Mouse (Mus musculus): Measurements from ENCODE around the gene Acsm1.

DNA sequence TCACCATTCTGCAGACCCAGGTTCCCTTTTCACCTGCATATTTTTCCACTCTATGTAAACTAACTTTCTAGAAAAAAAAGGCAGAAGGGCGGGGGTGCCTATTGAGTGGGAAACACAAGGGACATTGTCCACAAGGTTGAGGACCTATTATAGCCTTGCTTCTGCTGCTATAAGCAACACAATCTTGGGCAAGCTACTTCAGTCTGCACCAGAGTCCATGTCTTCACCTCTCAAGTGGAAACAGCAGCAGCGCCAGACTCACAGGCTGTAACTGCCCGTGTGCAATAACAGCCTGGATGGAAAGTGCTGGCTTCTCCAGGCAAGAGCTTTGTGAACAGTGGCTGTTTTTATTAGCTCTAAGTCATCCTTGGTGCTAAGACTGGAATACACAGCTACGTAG, 85.5 kb downstream of the Acsm1 start:
- no peak for TF ChIP-seq CTCF (IDR thresholded peaks at IDR 0.05; ENCODE audit: borderline replicate concordance, extremely low read depth, insufficient read depth, insufficient read length)
- no peak for TF ChIP-seq POLR2A (IDR thresholded peaks at IDR 0.05; ENCODE audit: borderline replicate concordance, extremely low read depth, insufficient read depth, insufficient read length, poor library complexity, severe bottlenecking)
